Mouse (Mus musculus) lung, embryonic 16.5 days (tissue): ENCODE measurements around the gene Pin1. TPM values are rescaled to one million over a fixed set of nuclear protein-coding genes. Genes with fewer than 3 reads are reported as not detected.

ENCODE experiments used
- ATAC-seq: fragments of 200-750 bp; cut with Nextera tagmentation; 2 replicates; pipeline ENCODE4 v1.8.0; 2017; ENCODE audit warnings: low read depth, mild to moderate bottlenecking, moderate library complexity
- H3K27ac ChIP-seq: fragments of 300-500 bp; sonication (generic); 2 replicates; pipeline ENCODE4 v1.5.1; 2014; ENCODE audit warnings: mild to moderate bottlenecking, control low read depth, low read length
- H3K27me3 ChIP-seq: fragments of 300-500 bp; sonication (generic); 2 replicates; pipeline ENCODE4 v1.6.1; 2014; ENCODE audit warnings: low read depth, low read length, mixed read lengths; ENCODE audit not compliant: control insufficient read depth, insufficient read depth
- H3K36me3 ChIP-seq: fragments of 300-500 bp; sonication (generic); 2 replicates; pipeline ENCODE4 v1.6.1; 2014; ENCODE audit warnings: low read length; ENCODE audit not compliant: control insufficient read depth, insufficient read depth
- H3K4me1 ChIP-seq: fragments of 300-500 bp; sonication (generic); replicated peaks from 2 replicates; pipeline ENCODE4 v1.6.1; 2014; ENCODE audit warnings: low read length, mixed read lengths; ENCODE audit not compliant: control insufficient read depth, insufficient read depth
- H3K4me2 ChIP-seq: fragments of 300-500 bp; sonication (generic); 2 replicates; pipeline ENCODE4 v1.6.1; 2014; ENCODE audit warnings: low read depth, low read length, control low read depth
- H3K4me3 ChIP-seq: fragments of 300-500 bp; sonication (generic); 2 replicates; pipeline ENCODE4 v1.5.1; 2014; ENCODE audit warnings: mild to moderate bottlenecking, low read length, control low read depth
- H3K9ac ChIP-seq: fragments of 300-500 bp; sonication (generic); 2 replicates; pipeline ENCODE4 v1.6.1; 2014; ENCODE audit warnings: low read length, control low read depth
- H3K9me3 ChIP-seq: fragments of 300-500 bp; sonication (generic); 2 replicates; pipeline ENCODE4 v1.6.1; 2016; ENCODE audit warnings: low read length; ENCODE audit not compliant: control insufficient read depth
- WGBS: fragments of 180-500 bp; shearing (Covaris S2); extraction: QIAGEN DNeasy Blood & Tissue Kit; methylation state at CpG from one replicate; pipeline ENCODE4 v1.1.7; 2014; 5-methylcytosine and 5-hydroxymethylcytosine counted together
- polyA plus RNA-seq: library from polyadenylated mRNA; unstranded; fragments of >200 nt; fragmentation: Nextera tagmentation; extraction: Ambion mirVana; gene quantifications from 2 replicates; pipeline ENCODE4 v1.2.1, GENCODE M21; 2015

Gene Pin1
- polyA plus RNA-seq, 1 experiment from 2014 or later, result 47.4 TPM

DNA sequence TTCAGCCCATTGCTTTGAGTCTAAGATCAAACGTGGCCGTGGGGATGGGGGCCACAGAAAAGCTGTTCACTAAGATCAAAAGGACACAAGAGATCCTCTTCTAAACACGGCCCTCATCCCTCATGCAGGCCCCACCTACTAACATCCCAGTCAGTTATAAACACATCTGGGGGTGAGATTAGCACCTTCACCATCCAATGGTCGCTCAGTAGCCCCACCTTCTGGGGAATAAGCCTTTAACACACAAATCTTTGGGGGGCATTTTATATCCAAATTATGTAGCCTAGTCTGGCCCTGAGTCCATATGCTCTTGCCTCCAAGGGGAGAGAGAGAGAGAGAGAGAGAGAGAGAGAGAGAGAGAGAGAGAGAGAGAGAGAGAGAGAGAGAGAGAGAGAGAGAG lies 54.1 kb downstream of the Pin1 start:
- no peak overlapping the region for H3K4me3 ChIP-seq
- no peak overlapping the region for H3K4me2 ChIP-seq
- ATAC-seq, result no peak
- H3K36me3 ChIP-seq, result no peaks in the 10 kb centered on the region
- H3K27me3 ChIP-seq, result no peaks in the 10 kb centered on the region
- H3K9me3 ChIP-seq, result no peaks in the 10 kb centered on the region
- no peak overlapping the region for H3K27ac ChIP-seq
- WGBS, result 23% methylated on average over 4 of the region's 4 CpGs
- no peak overlapping the region for H3K9ac ChIP-seq
- H3K4me1 ChIP-seq, result no peaks in the 10 kb centered on the region

DNA sequence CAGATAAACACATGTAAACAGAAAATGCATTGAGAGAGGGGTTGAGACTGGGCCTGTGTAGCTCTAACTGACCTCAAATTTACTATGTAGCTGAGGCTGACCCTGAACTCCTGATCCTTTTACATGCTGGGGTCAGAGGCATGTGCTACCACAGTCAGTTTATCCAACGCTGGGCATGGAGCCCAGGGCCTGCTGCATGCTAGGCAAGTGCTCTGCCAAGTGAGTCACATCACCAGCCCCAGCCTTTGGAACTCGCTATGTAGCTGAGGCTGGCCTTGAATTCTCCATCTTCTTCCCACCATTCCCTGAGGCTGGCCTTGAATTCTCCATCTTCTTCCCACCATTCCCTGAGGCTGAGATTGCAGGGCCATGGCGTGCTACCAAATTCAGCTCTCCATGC lies 58.6 kb downstream of the Pin1 start:
- no peak for ATAC-seq
- 70% methylated on average over 3 of the region's 3 CpGs for WGBS
- no peak overlapping the region for H3K4me2 ChIP-seq
- H3K27me3 ChIP-seq, result no peaks in the 10 kb centered on the region
- no peak overlapping the region for H3K9ac ChIP-seq
- no peaks in the 10 kb centered on the region for H3K36me3 ChIP-seq
- H3K4me3 ChIP-seq, result no peak overlapping the region
- H3K4me1 ChIP-seq, result no peaks in the 10 kb centered on the region
- H3K9me3 ChIP-seq, result no peaks in the 10 kb centered on the region
- no peak overlapping the region for H3K27ac ChIP-seq

DNA sequence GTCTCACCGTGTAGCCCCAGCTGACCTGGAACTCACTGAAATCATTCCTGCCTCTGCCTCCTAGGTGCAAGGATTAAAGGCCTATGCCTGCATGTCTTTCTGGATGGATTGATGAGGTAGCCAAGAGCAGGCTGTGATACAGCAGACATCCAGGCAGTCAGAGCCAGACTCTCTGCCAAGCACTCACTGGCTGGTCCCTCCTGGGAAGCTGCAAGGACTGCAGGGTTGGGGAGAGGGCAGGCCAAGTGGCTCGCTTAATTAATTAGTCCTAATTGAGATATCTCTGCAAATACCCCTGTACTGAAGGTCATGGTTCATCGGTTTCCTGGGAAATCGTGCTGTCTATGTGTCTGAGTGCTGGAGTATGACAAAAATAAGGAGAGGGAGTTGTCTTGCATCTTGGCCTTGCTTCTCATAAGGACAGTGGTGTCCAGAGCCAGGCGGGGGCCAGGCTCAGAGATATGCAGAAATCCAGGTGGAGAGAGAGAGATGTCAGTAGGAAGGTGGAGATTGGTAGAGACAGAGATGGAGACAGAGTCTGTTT lies 61.1 kb downstream of the Pin1 start:
- H3K4me3 ChIP-seq, result no peak overlapping the region
- no peak overlapping the region for H3K9ac ChIP-seq
- no peak for ATAC-seq
- no peaks in the 10 kb centered on the region for H3K27me3 ChIP-seq
- H3K9me3 ChIP-seq, result no peaks in the 10 kb centered on the region
- H3K27ac ChIP-seq, result no peak overlapping the region
- H3K4me2 ChIP-seq, result no peak overlapping the region
- H3K4me1 ChIP-seq, result no peaks in the 10 kb centered on the region
- H3K36me3 ChIP-seq, result no peaks in the 10 kb centered on the region
- 66% methylated on average over 5 of the region's 5 CpGs for WGBS

DNA sequence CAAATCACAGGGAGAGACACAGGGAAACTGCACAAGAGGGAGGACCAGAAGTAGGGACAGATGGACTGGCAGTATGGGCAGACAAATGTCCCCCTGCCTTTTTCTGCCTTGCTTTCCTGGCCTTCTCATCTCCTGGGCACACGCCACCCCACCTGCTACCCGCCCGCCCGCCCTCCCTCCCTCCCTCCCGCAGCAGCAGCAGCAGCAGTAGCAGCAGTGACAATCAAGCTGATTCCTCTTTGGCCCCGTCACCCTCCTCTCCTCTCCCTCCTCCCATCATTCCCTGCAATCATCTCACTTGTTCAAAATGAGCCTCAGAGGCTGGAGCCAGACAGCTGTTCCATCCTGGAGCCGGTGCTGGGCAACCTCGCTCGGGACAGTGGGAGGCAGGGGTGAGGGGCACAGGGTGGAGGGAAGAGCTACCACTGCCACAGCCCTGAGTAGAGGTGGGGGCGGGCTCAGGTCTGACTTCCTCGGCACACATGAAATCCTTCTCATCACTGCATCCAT lies 61.6 kb downstream of the Pin1 start:
- no peak for ATAC-seq

DNA sequence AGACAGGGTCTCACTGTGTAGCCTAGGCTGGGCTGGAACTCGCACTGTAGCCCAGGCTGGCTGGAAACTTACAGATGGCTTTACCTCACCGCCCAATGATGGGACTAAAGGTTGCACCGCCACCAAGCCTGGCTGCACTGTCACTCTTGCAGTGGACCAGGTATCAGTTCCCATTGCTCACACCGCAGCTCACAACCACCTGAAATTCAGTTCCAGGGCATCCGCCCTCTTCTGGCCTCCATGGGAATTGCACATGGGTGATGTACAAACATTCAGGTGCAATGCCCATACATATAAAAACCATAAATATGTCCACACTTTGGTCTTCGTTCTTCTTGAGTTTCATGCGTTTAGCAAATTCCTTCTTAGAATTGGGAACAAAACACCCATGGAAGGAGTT lies 63.4 kb downstream of the Pin1 start:
- no peak for ATAC-seq
- 74% methylated on average over 7 of the region's 7 CpGs for WGBS
- Histone ChIP-seq H3K4me3 (no peak overlapping the region), H3K36me3 (no peaks in the 10 kb centered on the region), H3K27ac (no peak overlapping the region), H3K9ac (no peak overlapping the region), H3K4me2 (no peak overlapping the region), H3K4me1 (no peaks in the 10 kb centered on the region), H3K27me3 (no peaks in the 10 kb centered on the region), H3K9me3 (no peaks in the 10 kb centered on the region)

More for the DNA sequence above, 61.6 kb downstream of the Pin1 start:
- 33% methylated on average over 6 of the region's 11 CpGs for WGBS
- Histone ChIP-seq H3K9me3 (no peaks in the 10 kb centered on the region), H3K4me3 (no peak overlapping the region), H3K4me1 (no peaks in the 10 kb centered on the region), H3K27me3 (no peaks in the 10 kb centered on the region), H3K9ac (no peak overlapping the region), H3K27ac (no peak overlapping the region), H3K4me2 (no peak overlapping the region), H3K36me3 (no peaks in the 10 kb centered on the region)

Other genes with a start within 250 kb of the Pin1 start
- 20.5 and 21.5 TPM in 2 replicates for gene Zfp26, start 191.9 kb upstream of the Pin1 start, polyA plus RNA-seq
- 21.4 and 24.0 TPM in 2 replicates for gene Zfp426, start 159.3 kb upstream of the Pin1 start, polyA plus RNA-seq
- 113 and 120 TPM in 2 replicates for gene Zfp266, start 130.7 kb upstream of the Pin1 start, polyA plus RNA-seq
- 18.1 and 21.4 TPM in 2 replicates for gene Zfp846, start 70.8 kb upstream of the Pin1 start, polyA plus RNA-seq
- 422 and 439 TPM in 2 replicates for gene Ubl5, start 9.2 kb upstream of the Pin1 start, polyA plus RNA-seq
- gene Fbxl12, start 7.3 kb upstream of the Pin1 start, polyA plus RNA-seq, result 20.9 and 24.5 TPM in 2 replicates
- gene Olfm2, start 94.3 kb downstream of the Pin1 start, polyA plus RNA-seq, result 2.9 and 3.7 TPM in 2 replicates
- gene Col5a3, start 163.0 kb downstream of the Pin1 start, polyA plus RNA-seq, result 1.2 and 1.8 TPM in 2 replicates
- not detected in 2 replicates for gene Rdh8, start 166.4 kb downstream of the Pin1 start, polyA plus RNA-seq
- gene A230050P20Rik, start 216.5 kb downstream of the Pin1 start, polyA plus RNA-seq, result 18.8 and 22.4 TPM in 2 replicates
- 2.7 and 3.1 TPM in 2 replicates for gene Angptl6, start 227.6 kb downstream of the Pin1 start, polyA plus RNA-seq
- gene Ppan, start 236.1 kb downstream of the Pin1 start, polyA plus RNA-seq, result 57.3 and 64.1 TPM in 2 replicates
- gene Eif3g, start 246.5 kb downstream of the Pin1 start, polyA plus RNA-seq, result 255 and 258 TPM in 2 replicates